Mouse (Mus musculus) heart, postnatal 0 days (tissue): Measurements from ENCODE around the gene Ankrd13b.

Source experiments
- CTCF ChIP-seq: IDR thresholded peaks from 2 replicates; pipeline ENCODE4 v1.5.1; 2016; ENCODE audit warnings: antibody characterized with exemption, control low read depth, low read depth
- EP300 ChIP-seq: IDR thresholded peaks from 2 replicates; pipeline ENCODE4 v1.6.1; 2016; ENCODE audit warnings: antibody characterized with exemption, low read depth

- no peak for TF ChIP-seq CTCF
- no peak for TF ChIP-seq EP300
Measured at GRCm38 (mm10) chr11:77489591-77490235, at the start of gene Ankrd13b.
